Mouse (Mus musculus) MEL (cell line): Measurements from ENCODE around the gene Gpr137c. TPM values are rescaled to one million over a fixed set of nuclear protein-coding genes. Genes with fewer than 3 reads are reported as not detected.

ENCODE experiments used
- DNase-seq: peaks from one replicate; pipeline ENCODE4 v3.0.0; 2011; ENCODE audit warnings: low read depth, low spot score
- H3K27ac ChIP-seq: 2 replicates; pipeline ENCODE4 v1.5.1; 2012; ENCODE audit warnings: low read depth, mild to moderate bottlenecking, control low read depth, low read length, moderate library complexity; ENCODE audit not compliant: control insufficient read depth
- H3K27me3 ChIP-seq, 2 experiments: fragments of 150-350 bp in 1 of 2; sonication (generic) in 1 of 2; 2 replicates each; pipeline ENCODE4 v1.6.1; 2012; ENCODE audit warnings: low read length in 2 of 2, mild to moderate bottlenecking in 2 of 2, improper control_type of control experiment in 1 of 2, moderate library complexity in 1 of 2; ENCODE audit not compliant: insufficient read depth in 2 of 2, control insufficient read depth in 1 of 2
- H3K36me3 ChIP-seq, 2 experiments: 2 replicates each; pipeline ENCODE4 v1.6.1; 2012 to 2014; ENCODE audit warnings: low read length in 2 of 2, improper control_type of control experiment in 1 of 2, inconsistent platforms in 1 of 2, mild to moderate bottlenecking in 1 of 2; ENCODE audit not compliant: insufficient read depth in 2 of 2, control insufficient read depth in 1 of 2
- H3K4me1 ChIP-seq, 2 experiments: fragments of 150-350 bp in 1 of 2; sonication (generic) in 1 of 2; 2 replicates each; pipeline ENCODE4 v1.6.1; 2012; ENCODE audit warnings: low read length in 2 of 2, improper control_type of control experiment in 1 of 2, mild to moderate bottlenecking in 1 of 2; ENCODE audit not compliant: insufficient read depth in 2 of 2, control insufficient read depth in 1 of 2
- H3K4me3 ChIP-seq, 2 experiments: fragments of 150-350 bp in 1 of 2; sonication (generic) in 1 of 2; 2 replicates each; pipeline ENCODE4 v1.5.1; 2012; ENCODE audit warnings: low read depth in 2 of 2, low read length in 2 of 2, mild to moderate bottlenecking in 2 of 2, moderate library complexity in 2 of 2, control low read depth in 1 of 2, improper control_type of control experiment in 1 of 2; ENCODE audit not compliant: control insufficient read depth in 1 of 2, insufficient read depth in 1 of 2
- H3K79me2 ChIP-seq: 2 replicates; pipeline ENCODE4 v1.6.1; 2012; ENCODE audit warnings: mild to moderate bottlenecking, low read length, moderate library complexity; ENCODE audit not compliant: control insufficient read depth, poor library complexity, insufficient read depth
- H3K9ac ChIP-seq: 2 replicates; pipeline ENCODE4 v1.6.1; 2012; ENCODE audit warnings: low read depth, mild to moderate bottlenecking, control low read depth, low read length, moderate library complexity; ENCODE audit not compliant: control insufficient read depth, poor library complexity, severe bottlenecking
- H3K9me3 ChIP-seq: fragments of 150-350 bp; sonication (generic); replicated peaks from 2 replicates; pipeline ENCODE4 v1.6.1; 2012; ENCODE audit warnings: mild to moderate bottlenecking, low read length, improper control_type of control experiment, moderate library complexity; ENCODE audit not compliant: insufficient read depth
- CHD2 ChIP-seq: IDR thresholded peaks from 2 replicates; pipeline ENCODE4 v1.6.1; 2011; ENCODE audit warnings: low read length, improper control_type of control experiment
- EP300 ChIP-seq, 2 experiments: IDR thresholded peaks; 2 replicates each; pipeline ENCODE4 v1.6.1; 2011; ENCODE audit warnings: improper control_type of control experiment in 2 of 2, low read length in 2 of 2, low read depth in 1 of 2, mild to moderate bottlenecking in 1 of 2
- ETS1 ChIP-seq: IDR thresholded peaks from 2 replicates; pipeline ENCODE4 v1.6.1; 2012; ENCODE audit warnings: low read depth, mild to moderate bottlenecking, inconsistent platforms, low read length, improper control_type of control experiment, moderate library complexity
- GABPA ChIP-seq: IDR thresholded peaks from 2 replicates; pipeline ENCODE4 v1.6.1; 2012; ENCODE audit warnings: low read depth, mild to moderate bottlenecking, inconsistent platforms, low read length, improper control_type of control experiment, moderate library complexity
- GATA1 ChIP-seq: IDR thresholded peaks from 2 replicates; pipeline ENCODE4 v1.6.1; 2011; ENCODE audit warnings: low read depth, low read length, improper control_type of control experiment
- HCFC1 ChIP-seq: IDR thresholded peaks from 2 replicates; pipeline ENCODE4 v1.6.1; 2012; ENCODE audit warnings: low read depth, mild to moderate bottlenecking, inconsistent platforms, low read length, improper control_type of control experiment, moderate library complexity
- JUND ChIP-seq: IDR thresholded peaks from 2 replicates; pipeline ENCODE4 v1.6.1; 2011; ENCODE audit warnings: low read depth, mild to moderate bottlenecking, improper control_type of control experiment, low read length
- KAT2A ChIP-seq: conservative IDR thresholded peaks from 2 replicates; pipeline ENCODE4 v1.6.1; 2012; ENCODE audit warnings: low read depth, low read length, improper control_type of control experiment, inconsistent platforms
- MAFK ChIP-seq: IDR thresholded peaks from 2 replicates; pipeline ENCODE4 v1.6.1; 2011; ENCODE audit warnings: low read depth, mild to moderate bottlenecking, low read length, improper control_type of control experiment, borderline replicate concordance
- MEF2A ChIP-seq: IDR thresholded peaks from 2 replicates; pipeline ENCODE4 v1.6.1; 2014; ENCODE audit warnings: low read depth, mild to moderate bottlenecking, inconsistent platforms, low read length, improper control_type of control experiment; ENCODE audit not compliant: poor library complexity, insufficient replicate concordance, severe bottlenecking; ENCODE audit errors: extremely low read depth
- MXI1 ChIP-seq: IDR thresholded peaks from 2 replicates; pipeline ENCODE4 v1.6.1; 2011; ENCODE audit warnings: mild to moderate bottlenecking, low read depth, low read length, improper control_type of control experiment
- MYB ChIP-seq: IDR thresholded peaks from 2 replicates; pipeline ENCODE4 v1.6.1; 2011; ENCODE audit warnings: mild to moderate bottlenecking, low read depth, low read length, improper control_type of control experiment
- MYC ChIP-seq: IDR thresholded peaks from 2 replicates; pipeline ENCODE4 v1.6.1; 2011; ENCODE audit warnings: low read depth, mild to moderate bottlenecking, low read length, improper control_type of control experiment, moderate library complexity
- NRF1 ChIP-seq: IDR thresholded peaks from 2 replicates; pipeline ENCODE4 v1.6.1; 2014; ENCODE audit warnings: low read depth, mild to moderate bottlenecking, inconsistent platforms, low read length, improper control_type of control experiment, moderate library complexity; ENCODE audit not compliant: poor library complexity, insufficient read depth, severe bottlenecking
- POLR2A ChIP-seq, 2 experiments: IDR thresholded peaks; 2 replicates each; pipeline ENCODE4 v1.6.1; 2011 to 2012; ENCODE audit warnings: low read length in 2 of 2, mild to moderate bottlenecking in 2 of 2, control low read depth in 1 of 2, improper control_type of control experiment in 1 of 2, low read depth in 1 of 2, moderate library complexity in 1 of 2; ENCODE audit not compliant: control insufficient read depth in 1 of 2, insufficient read depth in 1 of 2, poor library complexity in 1 of 2
- POLR2AphosphoS5 ChIP-seq: IDR thresholded peaks from 2 replicates; pipeline ENCODE4 v1.6.1; 2012; ENCODE audit warnings: low read depth, borderline replicate concordance, mild to moderate bottlenecking, inconsistent platforms, low read length, moderate library complexity, mixed read lengths
- RAD21 ChIP-seq: IDR thresholded peaks from 2 replicates; pipeline ENCODE4 v1.6.1; 2011; ENCODE audit warnings: mild to moderate bottlenecking, low read depth, low read length, improper control_type of control experiment
- SIN3A ChIP-seq: IDR thresholded peaks from 2 replicates; pipeline ENCODE4 v1.6.1; 2012; ENCODE audit warnings: low read length, improper control_type of control experiment, inconsistent platforms
- TAL1 ChIP-seq: IDR thresholded peaks from 2 replicates; pipeline ENCODE4 v1.6.1; 2012; ENCODE audit warnings: mild to moderate bottlenecking, inconsistent platforms, low read length, moderate library complexity, mixed read lengths
- TBP ChIP-seq: IDR thresholded peaks from 2 replicates; pipeline ENCODE4 v1.8.0; 2011; ENCODE audit warnings: low read depth, low read length, improper control_type of control experiment
- TCF12 ChIP-seq: IDR thresholded peaks from 2 replicates; pipeline ENCODE4 v1.6.1; 2014; ENCODE audit warnings: low read depth, mild to moderate bottlenecking, inconsistent platforms, low read length, improper control_type of control experiment, moderate library complexity
- USF1 ChIP-seq: IDR thresholded peaks from 2 replicates; pipeline ENCODE4 v1.6.1; 2014; ENCODE audit warnings: low read depth, mild to moderate bottlenecking, inconsistent platforms, low read length, improper control_type of control experiment, moderate library complexity
- USF2 ChIP-seq, 2 experiments: IDR thresholded peaks; 2 replicates each; pipeline ENCODE4 v1.6.1; 2011 to 2012; ENCODE audit warnings: improper control_type of control experiment in 2 of 2, low read length in 2 of 2, borderline replicate concordance in 1 of 2, inconsistent platforms in 1 of 2, low read depth in 1 of 2, mild to moderate bottlenecking in 1 of 2; ENCODE audit not compliant: insufficient read depth in 1 of 2
- ZKSCAN1 ChIP-seq: IDR thresholded peaks from 2 replicates; pipeline ENCODE4 v1.6.1; 2012; ENCODE audit warnings: low read depth, mild to moderate bottlenecking, inconsistent platforms, low read length, improper control_type of control experiment, moderate library complexity
- ZMIZ1 ChIP-seq: IDR thresholded peaks from 2 replicates; pipeline ENCODE4 v1.6.1; 2012; ENCODE audit warnings: low read depth, mild to moderate bottlenecking, inconsistent platforms, low read length, improper control_type of control experiment, moderate library complexity
- ZNF384 ChIP-seq: IDR thresholded peaks from 2 replicates; pipeline ENCODE4 v1.6.1; 2012; ENCODE audit warnings: low read depth, mild to moderate bottlenecking, inconsistent platforms, low read length, improper control_type of control experiment
- polyA plus RNA-seq, 2 experiments: library from polyadenylated mRNA; stranded (reverse) in 1 of 2; unstranded in 1 of 2; fragments of >175 nt in 1 of 2; fragments of >200 nt in 1 of 2; gene quantifications; 2 replicates each; pipeline versions ENCODE4 v1.2.1 to v1.2.4; 2012; ENCODE audit warnings: low replicate concordance in 2 of 2, low read depth in 1 of 2; ENCODE audit not compliant: insufficient read length in 2 of 2, insufficient read depth in 1 of 2, missing spikeins in 1 of 2
- total RNA-seq: library from RNA; depleted of rRNA; stranded (reverse); fragments of 300-350 nt; gene quantifications from 2 replicates; pipeline ENCODE4 v1.2.3, GENCODE M21; 2012

Gpr137c gene
- total and polyA plus RNA-seq, 3 experiments: 0.01 TPM; not detected in 2

GRCm38 (mm10) chr14:45321067-45321466, 101.5 kb downstream of the Gpr137c start (continued):
- TF ChIP-seq ZMIZ1 (no peak), POLR2A (IDR thresholded peaks at IDR 0.05; ENCODE audit: control insufficient read depth in 1 of 2, insufficient read depth in 1 of 2, low read depth in 1 of 2, low read length in 2 of 2, poor library complexity in 1 of 2) (no peak), ZNF384 (no peak), KAT2A (peak; percentile 56), POLR2AphosphoS5 (no peak), JUND (no peak), MXI1 (0 out of 2 replicates have a peak, but pooled peaks have one; percentile 20), ZKSCAN1 (no peak), NRF1 (no peak), USF2 (IDR thresholded peaks at IDR 0.05; ENCODE audit: borderline replicate concordance in 1 of 2, insufficient read depth in 1 of 2, low read depth in 1 of 2, low read length in 2 of 2) (no peak), RAD21 (no peak)
- TF ChIP-seq, all 39 proteins: peak for 12

GRCm38 (mm10) chr14:45321622-45322021, 102.1 kb downstream of the Gpr137c start:
- H3K27ac ChIP-seq: peak overlapping the region; percentile 100
- peak; percentile 58; the same call in 1 of the 2 replicates for TF ChIP-seq TBP
- TF ChIP-seq MEF2A: no peak
- TF ChIP-seq EP300 (IDR thresholded peaks at IDR 0.05; ENCODE audit: low read depth in 1 of 2, low read length in 2 of 2): peak; percentile 90 to 97; a peak in 3 of 4 replicates
- peak; percentile 98 for TF ChIP-seq SIN3A
- TF ChIP-seq TAL1: peak; percentile 62
- TF ChIP-seq GATA1: peak; percentile 98
- no peak for TF ChIP-seq USF2 (IDR thresholded peaks at IDR 0.05; ENCODE audit: borderline replicate concordance in 1 of 2, insufficient read depth in 1 of 2, low read depth in 1 of 2, low read length in 2 of 2)
- TF ChIP-seq MXI1: peak; percentile 64; the same call in 1 of the 2 replicates
- no peak; the same call in 1 of the 2 replicates for TF ChIP-seq MYC
- TF ChIP-seq GABPA: peak; percentile 98
- TF ChIP-seq TCF12: peak; percentile 90
- peak; percentile 92 for TF ChIP-seq MAFK
- TF ChIP-seq USF1: peak; percentile 78
- TF ChIP-seq HCFC1: 0 out of 2 replicates have a peak, but pooled peaks have one; percentile 35
- TF ChIP-seq ZNF384: no peak
- TF ChIP-seq ETS1: peak; percentile 100
- no peak for TF ChIP-seq CHD2
- TF ChIP-seq MYB: no peak
- H3K9me3 ChIP-seq: no peaks in the 10 kb centered on the region
- H3K9ac ChIP-seq: peak overlapping the region; percentile 79
- DNase-seq: peak; percentile 90
- H3K79me2 ChIP-seq: peaks cover 19% of the 10 kb centered on the region
- H3K27me3 ChIP-seq: no peaks in the 10 kb centered on the region
- peaks cover 0 to 51% of the 10 kb centered on the region in 2 experiments; a peak in 2 of 4 replicates for H3K36me3 ChIP-seq
- H3K4me3 ChIP-seq: peak overlapping the region; percentile 12; a peak in 3 of 4 replicates
- H3K4me1 ChIP-seq: peaks cover 29% of the 10 kb centered on the region in 2 experiments
